Comparison of ENCODE assay signal across 10 mouse cellular contexts in genomic region chr15:83539905-83540304, GRCm38 (mm10). TPM values are rescaled to one million over a fixed set of nuclear protein-coding genes. Genes with fewer than 3 reads are reported as not detected.
DNase-seq lines count a peak whose midpoint lies in the region; ATAC-seq and TF ChIP-seq lines count a peak whose summit lies in the region.
"Had no signal": no experiment of that assay in that cellular context is flagged by ENCODE, and none has a peak within 500 bp of the region (broad histone marks: within the 10 kb centered on the region; RNA-seq: fewer than 3 reads in every experiment).

No protein-coding gene starts in this region.

- intact Hi-C loops in gastrocnemius, postnatal 36 days (cut with DNase I), result no loop called here
- intact Hi-C loops in heart, postnatal 36 days (cut with DNase I), result no loop called here

- H3K4me2 ChIP-seq in intestine, postnatal 0 days (replicated peaks; ENCODE audit: low read depth), result no peak overlapping the region
- H3K4me2 ChIP-seq: embryonic facial prominence, embryonic 12.5 days; liver, embryonic 15.5 days had no signal

- TF ChIP-seq CTCF in bone marrow macrophage, adult 2 months (IDR thresholded peaks at IDR 0.05; ENCODE audit: low read depth, low read length), result no peak
- TF ChIP-seq CTCF in intestine, postnatal 0 days (IDR thresholded peaks at IDR 0.05; ENCODE audit: low read depth), result no peak

- H3K9ac ChIP-seq in intestine, postnatal 0 days (ENCODE audit: low read depth, low read length), result no peak overlapping the region
- H3K9ac ChIP-seq: embryonic facial prominence, embryonic 12.5 days; liver, embryonic 15.5 days had no signal

- H3K36me3 ChIP-seq in intestine, postnatal 0 days (ENCODE audit: control insufficient read depth, insufficient read depth), result no peaks in the 10 kb centered on the region; the same call in 1 of the 2 replicates
- H3K36me3 ChIP-seq: embryonic facial prominence, embryonic 12.5 days; liver, embryonic 15.5 days had no signal

- no peak overlapping the region for H3K4me3 ChIP-seq in bone marrow macrophage, adult 2 months (ENCODE audit: insufficient read depth, low read length)
- no peak overlapping the region for H3K4me3 ChIP-seq in intestine, postnatal 0 days (ENCODE audit: low read depth, low read length)
- H3K4me3 ChIP-seq: embryonic facial prominence, embryonic 12.5 days; liver, embryonic 15.5 days had no signal

- H3K4me1 ChIP-seq in bone marrow macrophage, adult 2 months (ENCODE audit: control insufficient read depth, insufficient read depth, low read length), result peaks cover 35% of the 10 kb centered on the region
- H3K4me1 ChIP-seq in intestine, postnatal 0 days (replicated peaks; ENCODE audit: control insufficient read depth, insufficient read depth, low read length), result no peaks in the 10 kb centered on the region
- H3K4me1 ChIP-seq: embryonic facial prominence, embryonic 12.5 days; liver, embryonic 15.5 days had no signal

- no peak for TF ChIP-seq POLR2A in bone marrow macrophage, adult 2 months (IDR thresholded peaks at IDR 0.05; ENCODE audit: borderline replicate concordance, low read depth, low read length)

- H3K27me3 ChIP-seq in intestine, postnatal 0 days (replicated peaks; ENCODE audit: control insufficient read depth, insufficient read depth, low read length), result no peaks in the 10 kb centered on the region
- H3K27me3 ChIP-seq: embryonic facial prominence, embryonic 12.5 days; liver, embryonic 15.5 days had no signal

- H3K27ac ChIP-seq in bone marrow macrophage, adult 2 months (ENCODE audit: insufficient read depth, low read depth, low read length), result peak overlapping the region; percentile 39; the same call in 1 of the 2 replicates
- no peak overlapping the region for H3K27ac ChIP-seq in intestine, postnatal 0 days (ENCODE audit: low read depth, low read length)
- H3K27ac ChIP-seq: embryonic facial prominence, embryonic 12.5 days; liver, embryonic 15.5 days had no signal

- 51% methylated on average over 4 of the region's 4 CpGs for WGBS in intestine, postnatal 0 days

- peak; percentile 46 to 47 for DNase-seq in gastrocnemius, postnatal 36 days
- DNase-seq in heart, postnatal 36 days, result peak; percentile 67 to 70
- DNase-seq in lung, postnatal 10 days, result peak; percentile 84
- DNase-seq in frontal cortex, postnatal 10 days (ENCODE audit: low spot score in 2 of 2), result no peak
- no peak for DNase-seq in embryo, embryonic 9.5 days (ENCODE audit: extremely low spot score)
- DNase-seq: layer of hippocampus, postnatal 36 days had no signal

- no peak for ATAC-seq in intestine, postnatal 0 days

- H3K9me3 ChIP-seq in intestine, postnatal 0 days (ENCODE audit: control insufficient read depth), result no peaks in the 10 kb centered on the region
- H3K9me3 ChIP-seq: embryonic facial prominence, embryonic 12.5 days; liver, embryonic 15.5 days had no signal

RNA-seq across cellular contexts. Expression of gene Bik, which starts 13.2 kb away (rescaled TPM):
- polyA plus RNA-seq in bone marrow macrophage, adult 2 months (2012; ENCODE audit: insufficient read depth, insufficient read length, missing spikeins), result 1.2 TPM in 1 of 2 replicates, not detected in the other
- 1 to 10 TPM in 1 of 2 experiments, under 1 TPM in 1; 0.76 to 1.6 TPM for total RNA-seq in gastrocnemius, postnatal 36 days (2021)
- total RNA-seq in heart, postnatal 36 days (2021), result 10 to 100 TPM; 11.6 to 13.1 TPM
- 4.6 TPM in 2 replicates for polyA plus RNA-seq in intestine, postnatal 0 days (2015; fragmentation: Nextera tagmentation; extraction: Ambion mirVana)

RNA-seq across cellular contexts. Expression of gene Tspo, which starts 23.5 kb away (rescaled TPM):
- polyA plus RNA-seq in bone marrow macrophage, adult 2 months (2012; ENCODE audit: insufficient read depth, insufficient read length, missing spikeins), result 203 and 204 TPM in 2 replicates
- total RNA-seq in gastrocnemius, postnatal 36 days (2021), result 10 to 100 TPM; 20.8 to 23.4 TPM
- 10 to 100 TPM; 60.2 to 68.3 TPM for total RNA-seq in heart, postnatal 36 days (2021)
- 105 and 118 TPM in 2 replicates for polyA plus RNA-seq in intestine, postnatal 0 days (2015; fragmentation: Nextera tagmentation; extraction: Ambion mirVana)

RNA-seq across cellular contexts. Expression of gene Mcat, which starts 23.7 kb away (rescaled TPM):
- 7.3 and 8.6 TPM in 2 replicates for polyA plus RNA-seq in bone marrow macrophage, adult 2 months (2012; ENCODE audit: insufficient read depth, insufficient read length, missing spikeins)
- 10 to 100 TPM; 18.2 to 20.1 TPM for total RNA-seq in gastrocnemius, postnatal 36 days (2021)
- 10 to 100 TPM; 37.8 to 39.3 TPM for total RNA-seq in heart, postnatal 36 days (2021)
- 15.9 and 16.8 TPM in 2 replicates for polyA plus RNA-seq in intestine, postnatal 0 days (2015; fragmentation: Nextera tagmentation; extraction: Ambion mirVana)

RNA-seq across cellular contexts. Expression of gene Ttll1, which starts 29.2 kb away (rescaled TPM):
- 7.2 and 9.1 TPM in 2 replicates for polyA plus RNA-seq in bone marrow macrophage, adult 2 months (2012; ENCODE audit: insufficient read depth, insufficient read length, missing spikeins)
- total RNA-seq in gastrocnemius, postnatal 36 days (2021), result 1 to 10 TPM; 3.1 to 3.5 TPM
- total RNA-seq in heart, postnatal 36 days (2021), result 10 to 100 TPM; 47.3 to 53.2 TPM
- 6.0 and 7.1 TPM in 2 replicates for polyA plus RNA-seq in intestine, postnatal 0 days (2015; fragmentation: Nextera tagmentation; extraction: Ambion mirVana)

RNA-seq across cellular contexts. Expression of gene Ttll12, which starts 55.1 kb away (rescaled TPM):
- polyA plus RNA-seq in bone marrow macrophage, adult 2 months (2012; ENCODE audit: insufficient read depth, insufficient read length, missing spikeins), result 11.2 and 14.1 TPM in 2 replicates
- total RNA-seq in gastrocnemius, postnatal 36 days (2021), result 1 to 10 TPM; 4.4 to 4.7 TPM
- total RNA-seq in heart, postnatal 36 days (2021), result 1 to 10 TPM; 5.6 to 6.5 TPM
- polyA plus RNA-seq in intestine, postnatal 0 days (2015; fragmentation: Nextera tagmentation; extraction: Ambion mirVana), result 14.1 and 14.7 TPM in 2 replicates

Comparison
In these comparisons a context has a peak if more than half of its experiments do, and no peak if none do; other contexts are left out.
1. DNase-seq: peak in gastrocnemius, postnatal 36 days (2 of 2), heart, postnatal 36 days (2 of 2) and lung, postnatal 10 days (single experiment); none in frontal cortex, postnatal 10 days (0 of 2) and embryo, embryonic 9.5 days (single experiment).
2. RNA of gene Bik, which starts 13.2 kb away (total RNA-seq): 11.6 to 13.1 TPM in heart, postnatal 36 days; 0.76 to 1.6 TPM in gastrocnemius, postnatal 36 days; every median in the first group is over 4 times any median in the second.